Comparison of ENCODE assay signal across 9 mouse cellular contexts in genomic region chr8:78630414-78631164, GRCm38 (mm10).
DNase-seq lines count a peak whose midpoint lies in the region; ATAC-seq and TF ChIP-seq lines count a peak whose summit lies in the region.
"Had no signal": no experiment of that assay in that cellular context is flagged by ENCODE, and none has a peak within 500 bp of the region (broad histone marks: within the 10 kb centered on the region; RNA-seq: fewer than 3 reads in every experiment).

No protein-coding gene starts in this region.

- ATAC-seq in midbrain, embryonic 12.5 days (ENCODE audit: low FRiP score, low read depth) = no peak
- no peak for ATAC-seq in midbrain, postnatal 0 days (ENCODE audit: low FRiP score)
- peak; percentile 62 for ATAC-seq in granulocyte monocyte progenitor cell, adult 5-6 weeks (replicated peaks; ENCODE audit: poor library complexity, severe bottlenecking)
- ATAC-seq in forebrain, embryonic 15.5 days (replicated peaks) = no peak

- H3K27me3 ChIP-seq in midbrain, embryonic 12.5 days = no peaks in the 10 kb centered on the region
- H3K27me3 ChIP-seq in midbrain, postnatal 0 days (ENCODE audit: insufficient read depth, low read length) = no peaks in the 10 kb centered on the region
- H3K27me3 ChIP-seq in small intestine, adult 2 months (ENCODE audit: control insufficient read depth, insufficient read depth, low read length) = no peaks in the 10 kb centered on the region
- no peaks in the 10 kb centered on the region for H3K27me3 ChIP-seq in forebrain, embryonic 15.5 days

- H3K27ac ChIP-seq in midbrain, embryonic 12.5 days (replicated peaks) = 0 out of 2 replicates have a peak overlapping the region, but pooled peaks have one; percentile 25
- H3K27ac ChIP-seq in midbrain, postnatal 0 days (ENCODE audit: low read depth, low read length) = no peak overlapping the region
- H3K27ac ChIP-seq in small intestine, adult 2 months (ENCODE audit: insufficient read depth, low read depth, low read length) = no peak overlapping the region
- no peak overlapping the region for H3K27ac ChIP-seq in forebrain, embryonic 15.5 days (replicated peaks)

- no peak overlapping the region for H3K4me2 ChIP-seq in midbrain, embryonic 12.5 days (replicated peaks)
- H3K4me2 ChIP-seq in midbrain, postnatal 0 days (ENCODE audit: low read depth, low read length, poor library complexity, severe bottlenecking) = no peak overlapping the region
- H3K4me2 ChIP-seq in forebrain, embryonic 15.5 days (replicated peaks) = no peak overlapping the region

- H3K36me3 ChIP-seq in midbrain, embryonic 12.5 days = no peaks in the 10 kb centered on the region
- no peaks in the 10 kb centered on the region for H3K36me3 ChIP-seq in midbrain, postnatal 0 days (ENCODE audit: insufficient read depth, low read length)
- H3K36me3 ChIP-seq in small intestine, adult 2 months (ENCODE audit: control insufficient read depth, insufficient read depth, low read length) = 0 out of 2 replicates have a peak, but pooled peaks cover 2% of the 10 kb centered on the region
- H3K36me3 ChIP-seq in forebrain, embryonic 15.5 days = no peaks in the 10 kb centered on the region

- TF ChIP-seq POLR2A in small intestine, adult 2 months (IDR thresholded peaks at IDR 0.05; ENCODE audit: low read depth, low read length) = no peak

- no peak overlapping the region for H3K9ac ChIP-seq in midbrain, embryonic 12.5 days (replicated peaks)
- no peak overlapping the region for H3K9ac ChIP-seq in midbrain, postnatal 0 days (replicated peaks; ENCODE audit: low read length, poor library complexity, severe bottlenecking)
- no peak overlapping the region for H3K9ac ChIP-seq in forebrain, embryonic 15.5 days (replicated peaks)

- peaks cover 35% of the 10 kb centered on the region for H3K4me1 ChIP-seq in midbrain, embryonic 12.5 days
- peaks cover 3% of the 10 kb centered on the region; the same call in 1 of the 2 replicates for H3K4me1 ChIP-seq in midbrain, postnatal 0 days (ENCODE audit: insufficient read depth, low read length)
- H3K4me1 ChIP-seq in small intestine, adult 2 months (ENCODE audit: control insufficient read depth, insufficient read depth, insufficient read length, low read length) = peaks cover 2% of the 10 kb centered on the region
- H3K4me1 ChIP-seq in forebrain, embryonic 15.5 days = peaks cover 24% of the 10 kb centered on the region

- H3K9me3 ChIP-seq in midbrain, embryonic 12.5 days = no peaks in the 10 kb centered on the region
- H3K9me3 ChIP-seq in midbrain, postnatal 0 days (ENCODE audit: low read length) = no peaks in the 10 kb centered on the region
- H3K9me3 ChIP-seq in forebrain, embryonic 15.5 days = no peaks in the 10 kb centered on the region

- intact Hi-C loops in heart, postnatal 25 days (cut with DNase I) = no loop called here

- DNase-seq in heart, adult 11 months = peak; percentile 86
- DNase-seq in heart, postnatal 25 days (ENCODE audit: low spot score) = no peak
- no peak for DNase-seq in midbrain, postnatal 0 days (ENCODE audit: low spot score)
- no peak for DNase-seq in cerebellum, postnatal 10 days
- DNase-seq: cerebellum, adult 11 months had no signal

- WGBS in midbrain, embryonic 12.5 days = 58% methylated on average over 19 of the region's 19 CpGs
- 54% methylated on average over 19 of the region's 19 CpGs for WGBS in midbrain, postnatal 0 days
- 75% methylated on average over 19 of the region's 19 CpGs for WGBS in small intestine, adult 2 months
- WGBS in forebrain, embryonic 15.5 days = 69% methylated on average over 19 of the region's 19 CpGs

- H3K4me3 ChIP-seq in midbrain, embryonic 12.5 days = no peak overlapping the region
- no peak overlapping the region for H3K4me3 ChIP-seq in midbrain, postnatal 0 days (ENCODE audit: low read depth, low read length)
- H3K4me3 ChIP-seq in small intestine, adult 2 months (ENCODE audit: low read depth, low read length) = 0 out of 2 replicates have a peak overlapping the region, but pooled peaks have one; percentile 6
- H3K4me3 ChIP-seq in forebrain, embryonic 15.5 days = no peak overlapping the region

- TF ChIP-seq CTCF in midbrain, postnatal 0 days (IDR thresholded peaks at IDR 0.05) = no peak
- no peak for TF ChIP-seq CTCF in small intestine, adult 2 months (IDR thresholded peaks at IDR 0.05; ENCODE audit: extremely low read depth, insufficient read length, insufficient replicate concordance, low read depth, low read length)
